Mouse (Mus musculus) midbrain, embryonic 16.5 days (tissue): ENCODE results near the gene C1qtnf5. TPM values are rescaled to one million over a fixed set of nuclear protein-coding genes. Genes with fewer than 3 reads are reported as not detected.
A peak's percentile ranks its signal among the peaks of the same experiment; 100 is the strongest.

Experiments used
- ATAC-seq: fragments of 200-750 bp; cut with Nextera tagmentation; 2 replicates; pipeline ENCODE4 v1.8.0; 2017; ENCODE audit warnings: moderate TSS enrichment
- H3K27ac ChIP-seq: fragments of 300-500 bp; sonication (generic); 2 replicates; pipeline ENCODE4 v1.5.1; 2014; ENCODE audit warnings: mild to moderate bottlenecking, low read length, mixed read lengths
- H3K27me3 ChIP-seq: fragments of 300-500 bp; sonication (generic); 2 replicates; pipeline ENCODE4 v1.6.1; 2014; ENCODE audit warnings: low read depth, low read length, mixed read lengths; ENCODE audit not compliant: control insufficient read depth, insufficient read depth
- H3K36me3 ChIP-seq: fragments of 300-500 bp; sonication (generic); 2 replicates; pipeline ENCODE4 v1.6.1; 2014; ENCODE audit warnings: mild to moderate bottlenecking, low read length, moderate library complexity, mixed read lengths; ENCODE audit not compliant: control insufficient read depth, insufficient read depth
- H3K4me1 ChIP-seq: fragments of 300-500 bp; sonication (generic); 2 replicates; pipeline ENCODE4 v1.6.1; 2014; ENCODE audit warnings: mild to moderate bottlenecking, low read length, mixed read lengths; ENCODE audit not compliant: control insufficient read depth, insufficient read depth
- H3K4me2 ChIP-seq: fragments of 300-500 bp; sonication (generic); 2 replicates; pipeline ENCODE4 v1.6.1; 2014; ENCODE audit warnings: mild to moderate bottlenecking, low read length, mixed read lengths
- H3K4me3 ChIP-seq: fragments of 300-500 bp; sonication (generic); 2 replicates; pipeline ENCODE4 v1.5.1; 2014; ENCODE audit warnings: low read depth, mild to moderate bottlenecking, low read length, moderate library complexity, mixed read lengths
- H3K9ac ChIP-seq: fragments of 300-500 bp; sonication (generic); 2 replicates; pipeline ENCODE4 v1.6.1; 2014; ENCODE audit warnings: low read depth, low read length, mixed read lengths
- H3K9me3 ChIP-seq: fragments of 300-500 bp; sonication (generic); replicated peaks from 2 replicates; pipeline ENCODE4 v1.6.1; 2014; ENCODE audit warnings: mild to moderate bottlenecking, low read length, mixed read lengths; ENCODE audit not compliant: control insufficient read depth, poor library complexity, severe bottlenecking
- WGBS: fragments of 180-500 bp; shearing (Covaris S2); extraction: QIAGEN DNeasy Blood & Tissue Kit; methylation state at CpG from one replicate; pipeline ENCODE4 v1.1.7; 2014; 5-methylcytosine and 5-hydroxymethylcytosine counted together
- polyA plus RNA-seq: library from polyadenylated mRNA; unstranded; fragments of >200 nt; fragmentation: Nextera tagmentation; extraction: Ambion mirVana; gene quantifications from 2 replicates; pipeline ENCODE4 v1.2.1, GENCODE M21; 2015

The C1qtnf5 gene
- polyA plus RNA-seq, 1 experiment from 2014 or later: 5.5 TPM

DNA sequence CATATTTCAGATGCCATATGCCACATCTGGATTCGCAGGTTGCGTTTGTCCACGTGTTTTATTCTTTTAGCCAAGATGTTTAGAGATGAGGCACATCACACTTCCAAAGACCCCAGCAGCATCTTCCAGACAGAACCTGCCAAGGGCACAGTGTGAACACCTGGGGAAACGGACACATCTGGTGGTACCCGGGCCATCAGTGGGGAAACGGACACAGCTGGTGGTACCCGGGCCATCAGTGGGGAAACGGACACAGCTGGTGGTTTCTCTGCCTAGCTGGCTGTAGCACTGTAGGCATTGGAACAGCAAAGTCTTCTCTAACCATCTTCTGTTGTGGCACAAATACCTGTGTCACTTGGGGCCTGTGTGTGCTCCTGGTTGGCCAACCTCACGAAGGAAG, 11.3 kb upstream of the C1qtnf5 start:
- H3K9me3 ChIP-seq: no peaks in the 10 kb centered on the region
- H3K4me1 ChIP-seq: peaks cover 9% of the 10 kb centered on the region
- H3K4me2 ChIP-seq: no peak overlapping the region
- H3K9ac ChIP-seq: no peak overlapping the region
- no peaks in the 10 kb centered on the region for H3K27me3 ChIP-seq
- H3K4me3 ChIP-seq: no peak overlapping the region
- H3K36me3 ChIP-seq: no peaks in the 10 kb centered on the region
- ATAC-seq: no peak
- no peak overlapping the region for H3K27ac ChIP-seq
- WGBS: 88% methylated on average over 9 of the region's 9 CpGs

DNA sequence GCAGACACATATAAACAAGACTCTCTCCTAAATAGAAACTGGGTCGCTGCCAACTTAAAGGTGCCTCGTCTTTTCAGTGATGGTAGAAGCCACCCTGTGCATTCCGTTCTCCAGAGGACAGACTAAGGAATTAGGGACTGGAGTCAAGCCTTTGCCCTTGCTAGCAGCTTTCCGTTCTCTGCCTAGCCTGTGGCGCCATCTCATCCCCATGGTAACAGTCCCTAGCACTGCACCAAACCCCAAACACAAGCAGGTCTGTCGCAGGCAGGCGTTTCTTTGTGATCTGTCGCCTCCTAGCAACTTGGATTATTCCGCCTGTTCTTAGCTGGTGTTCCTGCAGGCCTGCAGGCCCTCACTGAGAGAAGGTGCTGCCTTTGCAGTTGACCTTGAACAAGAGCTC, 10.5 kb upstream of the C1qtnf5 start:
- peak; percentile 75 for ATAC-seq
- 8% methylated on average over 9 of the region's 9 CpGs for WGBS
- Histone ChIP-seq H3K36me3 (no peaks in the 10 kb centered on the region), H3K4me2 (no peak overlapping the region), H3K9ac (no peak overlapping the region), H3K4me3 (no peak overlapping the region), H3K27me3 (no peaks in the 10 kb centered on the region), H3K27ac (peak overlapping the region; percentile 50; the same call in 1 of the 2 replicates), H3K4me1 (peaks cover 9% of the 10 kb centered on the region), H3K9me3 (no peaks in the 10 kb centered on the region)

DNA sequence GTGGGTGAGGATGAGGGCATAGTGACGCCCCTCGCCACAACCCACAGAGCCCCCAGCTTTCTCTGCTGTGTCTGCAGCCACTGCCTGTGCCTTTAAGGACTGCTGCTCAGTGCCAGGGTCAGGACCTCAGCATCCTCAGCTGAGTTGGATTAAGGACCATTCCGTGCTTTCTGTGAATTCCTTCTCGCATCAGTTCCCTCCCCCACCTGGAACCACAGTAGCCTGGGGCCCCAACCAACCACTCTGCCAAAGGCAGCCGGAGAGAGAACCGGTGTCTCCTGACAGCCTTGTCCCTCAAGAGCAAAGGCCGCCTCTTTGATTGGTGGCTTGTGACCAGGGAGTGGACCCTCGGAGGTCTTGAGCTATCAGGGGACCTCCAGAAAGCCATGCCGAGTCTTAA, 5.6 kb upstream of the C1qtnf5 start, which contains the start of gene Mfrp:
Gene Mfrp, plus strand, starts transcription at position 240 of the 400 bp plus-strand sequence.
- no peak for ATAC-seq
- Histone ChIP-seq H3K27ac (no peak within 1 kb of the TSS), H3K9me3 (no peaks in the 10 kb centered on the region), H3K4me2 (no peak within 1 kb of the TSS), H3K4me3 (no peak within 1 kb of the TSS), H3K36me3 (no peaks in the 10 kb centered on the region), H3K9ac (no peak within 1 kb of the TSS), H3K4me1 (peaks cover 4% of the 10 kb centered on the region), H3K27me3 (no peaks in the 10 kb centered on the region)
- WGBS: 36% methylated on average over 9 of the region's 9 CpGs

DNA sequence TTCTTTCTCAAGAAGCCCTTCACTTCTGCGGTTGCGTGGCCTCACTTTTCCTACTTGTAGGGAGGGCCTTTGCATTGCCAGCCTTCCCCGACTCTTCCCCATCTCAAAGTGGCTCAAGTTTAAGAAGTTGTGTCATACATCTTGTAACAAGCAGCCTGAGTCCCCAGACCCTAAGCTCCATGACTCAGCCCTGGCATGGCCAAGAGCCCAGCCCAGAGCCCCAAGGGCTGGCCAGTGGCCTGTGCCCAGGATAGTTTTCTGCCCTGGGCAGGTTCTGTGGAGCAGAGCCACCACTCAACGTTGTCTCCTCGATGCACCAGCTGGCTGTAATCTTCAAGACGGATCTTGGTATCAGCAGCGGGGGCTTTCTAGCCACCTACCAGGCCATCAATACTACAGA, 2.2 kb upstream of the C1qtnf5 start:
- Histone ChIP-seq H3K27me3 (no peaks in the 10 kb centered on the region), H3K27ac (no peak overlapping the region), H3K9me3 (no peaks in the 10 kb centered on the region), H3K4me3 (no peak overlapping the region), H3K4me2 (no peak overlapping the region), H3K9ac (no peak overlapping the region), H3K36me3 (no peaks in the 10 kb centered on the region), H3K4me1 (peaks cover 29% of the 10 kb centered on the region)
- WGBS: 94% methylated on average over 7 of the region's 7 CpGs
- no peak for ATAC-seq

GRCm38 (mm10) chr9:44105781-44106180, 1.3 kb upstream of the C1qtnf5 start:
- Histone ChIP-seq H3K27ac (no peak overlapping the region), H3K4me2 (no peak overlapping the region), H3K4me3 (no peak overlapping the region), H3K9ac (no peak overlapping the region), H3K27me3 (no peaks in the 10 kb centered on the region), H3K36me3 (no peaks in the 10 kb centered on the region), H3K9me3 (no peaks in the 10 kb centered on the region), H3K4me1 (peaks cover 38% of the 10 kb centered on the region)
- WGBS: 90% methylated on average over 10 of the region's 10 CpGs
- no peak for ATAC-seq

GRCm38 (mm10) chr9:44106182-44106581, 863 bp upstream of the C1qtnf5 start:
- no peak for ATAC-seq
- Histone ChIP-seq H3K36me3 (no peaks in the 10 kb centered on the region), H3K4me1 (peaks cover 38% of the 10 kb centered on the region), H3K9ac (no peak overlapping the region), H3K4me3 (no peak overlapping the region), H3K27me3 (no peaks in the 10 kb centered on the region), H3K9me3 (no peaks in the 10 kb centered on the region), H3K27ac (no peak overlapping the region), H3K4me2 (no peak overlapping the region)
- WGBS: 91% methylated on average over 7 of the region's 7 CpGs

- H3K4me1 ChIP-seq: peaks cover 38% of the 10 kb centered on the region
- no peak overlapping the region for H3K9ac ChIP-seq
- H3K9me3 ChIP-seq: no peaks in the 10 kb centered on the region
- no peaks in the 10 kb centered on the region for H3K27me3 ChIP-seq
- H3K27ac ChIP-seq: peak overlapping the region; percentile 19
- H3K36me3 ChIP-seq: no peaks in the 10 kb centered on the region
- H3K4me3 ChIP-seq: no peak overlapping the region
- WGBS: 48% methylated on average over 4 of the region's 4 CpGs
- ATAC-seq: no peak
- H3K4me2 ChIP-seq: no peak overlapping the region
Observed at GRCm38 (mm10) chr9:44106596-44106995, 449 bp upstream of the C1qtnf5 start.

GRCm38 (mm10) chr9:44107557-44108179, 623 bp downstream of the C1qtnf5 start:
- Histone ChIP-seq H3K36me3 (no peaks in the 10 kb centered on the region), H3K4me1 (peaks cover 38% of the 10 kb centered on the region), H3K4me2 (peak overlapping the region; percentile 37), H3K9me3 (no peaks in the 10 kb centered on the region), H3K27me3 (no peaks in the 10 kb centered on the region), H3K4me3 (peak overlapping the region; percentile 7; the same call in 1 of the 2 replicates), H3K9ac (0 out of 2 replicates have a peak overlapping the region, but pooled peaks have one; percentile 15), H3K27ac (peak overlapping the region; percentile 58)
- no peak for ATAC-seq
- WGBS: 24% methylated on average over 25 of the region's 25 CpGs

GRCm38 (mm10) chr9:44108269-44109055, 1.4 kb downstream of the C1qtnf5 start:
- Histone ChIP-seq H3K9me3 (no peaks in the 10 kb centered on the region), H3K27me3 (no peaks in the 10 kb centered on the region), H3K4me2 (no peak overlapping the region; the same call in 1 of the 2 replicates), H3K36me3 (no peaks in the 10 kb centered on the region), H3K27ac (no peak overlapping the region), H3K4me1 (peaks cover 38% of the 10 kb centered on the region), H3K9ac (0 out of 2 replicates have a peak overlapping the region, but pooled peaks have one; percentile 15), H3K4me3 (no peak overlapping the region)
- 71% methylated on average over 26 of the region's 31 CpGs for WGBS
- ATAC-seq: no peak
